Mouse (Mus musculus) testis, adult 2 months (tissue): ENCODE data around the gene Lcn6.

Source experiments
- CTCF ChIP-seq: fragments of 200-500 bp; IDR thresholded peaks from 2 replicates; pipeline ENCODE4 v1.5.1; 2012; ENCODE audit warnings: low read depth, mild to moderate bottlenecking, inconsistent platforms, low read length, moderate library complexity; ENCODE audit not compliant: control insufficient read depth, insufficient read depth, insufficient replicate concordance
- POLR2A ChIP-seq: fragments of 200-500 bp; IDR thresholded peaks from 2 replicates; pipeline ENCODE4 v1.6.1; 2012; ENCODE audit warnings: low read depth, mild to moderate bottlenecking, inconsistent platforms, low read length, moderate library complexity; ENCODE audit not compliant: control insufficient read depth

- TF ChIP-seq CTCF (no peak), POLR2A (no peak)
Measured at GRCm38 (mm10) chr2:25661245-25661970, 15.2 kb upstream of the Lcn6 start.
